Mouse (Mus musculus) stomach, postnatal 0 days (tissue): ENCODE data around the gene 0610010K14Rik.

Experiments
- CTCF ChIP-seq: IDR thresholded peaks from 2 replicates; pipeline ENCODE4 v1.5.1; 2016; ENCODE audit warnings: antibody characterized with exemption, low read depth, mild to moderate bottlenecking, moderate library complexity
- EP300 ChIP-seq: optimal IDR thresholded peaks from 2 replicates; pipeline ENCODE3; 2016; ENCODE audit warnings: antibody characterized with exemption

- no peak for TF ChIP-seq CTCF
- TF ChIP-seq EP300: no peak
Measured at GRCm38 (mm10) chr11:70232546-70232945, 5.2 kb downstream of the 0610010K14Rik start.
